Mouse (Mus musculus) T-helper 17 cell (primary cell): ENCODE data around the gene Brf1.

Source experiments
- in situ Hi-C, 2 experiments: fragments of 300-600 bp; cut with MboI, MseI; formaldehyde crosslinking; loops; 1 replicate in 1 of 2; 2 replicates in 1 of 2; pipeline ENCODE4 v1.15.1; 2025; ENCODE audit warnings: high pct_unique_total_duplicates in 2 of 2

Brf1 gene

DNA sequence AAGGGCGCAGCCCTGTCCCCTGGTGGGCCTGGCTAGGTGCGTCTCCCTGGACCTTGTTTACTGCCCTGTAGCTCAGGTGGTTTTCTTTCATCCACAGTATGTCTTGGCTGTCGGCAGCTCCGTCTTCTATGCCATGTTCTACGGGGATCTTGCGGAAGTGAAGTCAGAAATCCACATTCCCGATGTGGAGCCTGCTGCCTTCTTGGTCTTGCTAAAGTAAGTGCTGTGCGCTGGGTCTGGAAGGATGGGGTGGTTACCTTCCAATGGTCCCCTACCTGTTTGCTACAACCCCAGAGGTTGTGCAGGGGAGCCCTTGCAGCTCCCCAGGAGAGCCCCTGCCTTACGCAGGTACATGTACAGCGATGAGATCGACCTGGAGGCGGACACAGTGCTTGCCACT, 23.3 kb downstream of the Brf1 start:
- in situ Hi-C loops = no loop called here

DNA sequence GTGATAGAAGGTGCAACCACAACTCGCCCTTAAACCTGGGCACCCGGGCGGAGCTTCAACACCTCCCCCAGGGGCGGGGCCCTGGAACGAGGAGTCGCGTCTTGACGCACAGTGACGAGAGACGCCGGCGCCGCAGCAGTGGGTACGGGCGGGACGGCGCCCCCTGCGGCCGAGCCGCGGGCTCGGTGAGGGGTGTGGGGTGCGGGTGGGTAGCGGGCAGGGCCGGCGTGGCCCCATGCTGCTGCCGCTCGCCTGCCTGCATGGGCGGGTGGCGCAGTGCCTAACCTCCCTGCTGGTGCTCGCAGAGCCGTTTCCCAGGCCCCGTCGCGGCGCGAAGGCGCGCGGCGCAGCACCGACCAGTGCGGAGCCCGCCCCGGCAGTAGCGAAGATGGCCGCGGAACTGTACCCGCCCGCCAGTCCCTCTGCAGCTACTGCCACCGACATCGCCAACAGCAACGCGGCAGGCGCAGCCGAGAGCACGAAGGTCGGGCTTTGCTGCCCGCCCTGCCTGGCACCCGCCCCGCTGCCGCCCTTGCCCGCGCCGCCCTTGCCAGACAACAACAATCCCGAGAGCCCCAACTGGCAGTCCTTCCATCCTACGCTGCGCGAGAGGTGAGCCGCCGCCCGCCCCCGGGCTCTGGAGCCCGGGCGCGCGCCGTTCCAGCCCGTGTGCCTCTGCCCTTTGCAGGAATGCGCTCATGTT, 24.0 kb downstream of the Brf1 start, which contains the start of gene Btbd6:
TSS of gene Btbd6 (plus strand) at position 112 of the 703 bp plus-strand sequence.
- in situ Hi-C loops = no loop called here

DNA sequence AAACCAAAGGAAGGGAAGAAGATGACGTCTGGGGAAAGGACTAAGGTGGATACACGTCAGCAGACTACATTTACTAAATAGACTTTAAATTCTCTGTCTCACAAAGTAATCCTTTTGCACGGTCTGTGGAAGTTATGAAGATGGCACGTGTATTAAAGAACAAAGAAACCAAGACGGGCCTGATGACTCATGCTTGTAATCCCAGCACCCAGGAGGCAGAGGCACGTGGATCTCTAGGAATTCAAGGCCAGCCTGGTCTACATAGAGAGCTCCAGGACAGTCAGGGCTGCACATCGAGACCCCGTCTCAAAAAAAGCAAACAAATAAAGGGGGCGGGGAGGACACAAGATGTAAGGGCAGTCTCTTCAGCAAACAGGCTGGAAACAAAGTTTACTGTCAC, 25.8 kb downstream of the Brf1 start:
- in situ Hi-C loops = no loop called here

DNA sequence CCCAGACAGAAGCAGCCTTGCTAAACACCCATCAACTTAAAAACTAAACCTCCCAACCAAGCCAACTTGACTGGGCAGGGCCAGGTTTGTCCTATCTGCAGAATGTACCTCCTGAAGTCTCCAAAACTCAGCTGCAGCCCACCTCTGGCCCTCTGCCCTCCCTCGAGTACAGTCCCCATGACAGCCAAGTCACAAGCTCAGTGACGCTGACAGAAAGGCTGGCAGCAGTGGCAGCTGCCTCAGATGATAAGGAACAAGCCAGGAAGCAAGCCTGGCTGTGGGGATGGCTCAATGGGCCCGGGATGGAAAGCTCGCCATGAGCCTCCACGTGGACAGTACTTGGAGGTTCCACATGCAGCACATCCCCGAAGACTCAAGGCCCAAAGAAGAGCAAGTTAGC, 30.9 kb downstream of the Brf1 start:
- in situ Hi-C loops = no loop called here

DNA sequence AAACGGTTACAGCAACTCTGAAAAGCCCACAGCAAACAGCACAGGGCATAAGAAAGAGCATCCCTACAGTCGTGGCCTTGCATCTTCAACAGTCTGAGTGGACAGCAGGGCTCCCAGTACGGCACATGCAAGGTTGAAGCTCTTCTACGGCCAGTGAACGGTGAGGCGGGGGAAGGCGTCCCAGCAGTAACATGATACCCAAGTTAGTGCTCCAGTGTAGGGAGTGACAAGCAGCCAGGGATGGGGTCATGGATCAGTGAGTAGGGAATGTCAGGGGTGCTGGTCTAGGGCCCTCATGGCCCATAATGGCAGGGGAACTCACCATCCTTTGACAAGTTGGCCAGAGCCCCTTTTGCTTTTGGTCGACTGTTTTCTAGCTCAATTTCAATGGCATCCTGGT, 31.6 kb downstream of the Brf1 start:
- in situ Hi-C loops = no loop called here

DNA sequence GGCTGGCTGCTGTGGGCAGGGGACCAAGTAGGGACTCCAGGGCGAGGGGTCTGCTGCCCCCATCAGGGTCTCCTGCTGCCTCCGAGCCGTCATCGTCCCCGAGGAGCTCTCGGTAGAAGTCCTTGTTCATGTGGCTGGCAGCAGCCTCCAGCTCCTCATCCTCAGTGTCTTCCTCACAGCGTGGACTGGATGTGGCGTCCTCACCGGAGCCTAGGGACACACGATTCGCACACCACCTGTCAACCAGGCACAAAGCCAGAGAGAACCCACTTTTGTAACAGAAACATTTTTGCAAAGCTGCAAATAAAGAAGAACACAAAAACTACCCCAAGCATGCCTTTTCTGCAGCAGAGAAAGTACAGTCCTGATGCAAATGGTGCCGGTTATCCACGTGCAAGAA, 34.7 kb downstream of the Brf1 start:
- in situ Hi-C loops = no loop called here

DNA sequence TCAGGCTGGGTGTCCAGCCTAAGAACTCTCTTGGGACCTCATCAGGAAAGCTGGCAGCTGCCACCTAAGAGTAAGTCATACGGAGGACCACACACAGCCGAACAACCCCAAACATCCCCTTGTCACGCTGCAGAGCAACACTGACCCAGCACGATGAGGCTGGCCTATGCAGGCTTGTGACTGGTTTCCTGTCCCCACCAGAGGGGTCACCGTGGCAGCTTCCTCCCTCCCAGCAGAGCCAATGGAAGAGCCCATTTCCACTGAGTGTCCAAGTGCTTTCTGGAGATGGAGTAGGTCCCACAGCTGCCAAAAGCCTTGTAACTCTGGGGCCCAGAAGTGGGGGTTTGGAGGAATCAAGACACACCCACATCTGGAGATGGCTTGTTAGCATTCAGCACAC, 38.6 kb downstream of the Brf1 start:
- in situ Hi-C loops = no loop called here

DNA sequence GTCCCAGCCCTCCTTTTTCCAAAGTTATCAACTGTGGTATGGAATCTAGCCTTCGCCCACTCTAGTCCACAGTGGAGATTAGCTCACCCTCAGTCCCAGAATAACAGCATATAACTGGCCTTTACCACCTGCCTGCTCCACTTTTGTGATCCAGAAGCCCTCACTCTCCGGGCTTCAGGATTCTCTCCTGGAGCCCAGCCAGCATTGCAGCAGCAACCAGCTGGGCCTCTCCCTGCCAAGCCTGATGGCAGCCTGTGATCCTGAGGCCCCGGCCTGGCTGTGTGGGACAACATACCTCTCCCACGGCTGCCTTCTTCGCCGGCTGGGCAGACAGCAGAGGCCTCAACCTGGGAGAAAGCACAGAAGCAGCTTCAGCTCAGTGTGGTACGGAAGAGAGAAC, 39.1 kb downstream of the Brf1 start:
- in situ Hi-C loops = no loop called here

DNA sequence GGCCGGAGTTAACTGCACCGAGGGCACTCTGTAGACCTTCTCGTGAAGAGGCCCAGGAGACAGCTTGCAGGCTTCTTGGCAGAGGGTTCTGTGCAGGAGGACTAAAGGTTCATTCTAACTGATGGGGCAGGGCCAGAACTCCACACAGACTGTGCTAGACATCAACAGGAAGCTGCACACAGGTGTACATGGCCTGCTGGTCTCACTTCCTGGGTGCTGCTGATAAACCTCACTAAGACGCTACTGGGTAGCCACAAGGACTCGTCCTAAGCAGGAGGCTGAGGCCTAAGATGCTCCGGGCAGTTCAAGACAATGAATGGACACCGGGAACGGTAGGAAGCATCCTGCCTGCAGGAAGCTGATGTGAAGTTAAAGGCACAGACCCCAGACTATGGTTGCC, 41.1 kb downstream of the Brf1 start:
- in situ Hi-C loops = no loop called here

DNA sequence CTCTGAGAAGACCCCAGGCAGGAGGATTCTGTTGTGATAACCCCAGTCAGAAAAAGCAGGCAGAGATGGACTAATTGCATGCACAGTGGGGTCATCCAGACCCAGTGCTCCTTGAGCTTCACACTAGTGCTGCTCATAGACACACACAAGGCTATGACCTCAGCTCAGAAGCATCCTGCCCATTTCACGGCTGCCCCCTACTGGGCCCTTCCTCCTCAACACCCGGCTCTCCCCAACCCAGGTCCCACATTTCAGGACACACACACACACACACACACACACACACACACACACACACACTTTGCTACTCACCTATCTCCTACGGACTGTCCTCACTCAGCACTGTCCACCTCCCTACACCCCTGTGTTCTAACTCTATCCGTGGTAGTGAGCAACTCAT, 42.2 kb downstream of the Brf1 start:
- in situ Hi-C loops = no loop called here

DNA sequence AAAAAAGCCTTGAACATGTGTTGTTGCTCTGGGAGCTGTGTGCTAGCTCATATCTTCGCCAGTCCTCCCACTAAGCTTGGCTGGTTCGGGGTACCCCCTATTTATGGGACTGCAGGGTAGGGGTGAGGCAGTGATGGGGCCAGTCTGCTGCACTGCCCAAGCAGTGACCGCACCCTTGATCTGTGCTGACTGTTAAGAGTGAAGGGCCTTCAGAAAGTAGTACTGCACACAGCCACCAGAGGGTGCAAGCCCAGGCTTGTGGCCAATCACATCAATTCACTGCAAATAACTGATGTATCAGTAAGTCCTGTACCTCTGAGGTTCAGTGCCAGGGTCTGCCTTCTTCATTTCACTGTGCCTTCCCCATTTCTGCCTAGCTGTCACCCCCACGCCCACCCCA, 44.7 kb downstream of the Brf1 start:
- in situ Hi-C loops = no loop called here

DNA sequence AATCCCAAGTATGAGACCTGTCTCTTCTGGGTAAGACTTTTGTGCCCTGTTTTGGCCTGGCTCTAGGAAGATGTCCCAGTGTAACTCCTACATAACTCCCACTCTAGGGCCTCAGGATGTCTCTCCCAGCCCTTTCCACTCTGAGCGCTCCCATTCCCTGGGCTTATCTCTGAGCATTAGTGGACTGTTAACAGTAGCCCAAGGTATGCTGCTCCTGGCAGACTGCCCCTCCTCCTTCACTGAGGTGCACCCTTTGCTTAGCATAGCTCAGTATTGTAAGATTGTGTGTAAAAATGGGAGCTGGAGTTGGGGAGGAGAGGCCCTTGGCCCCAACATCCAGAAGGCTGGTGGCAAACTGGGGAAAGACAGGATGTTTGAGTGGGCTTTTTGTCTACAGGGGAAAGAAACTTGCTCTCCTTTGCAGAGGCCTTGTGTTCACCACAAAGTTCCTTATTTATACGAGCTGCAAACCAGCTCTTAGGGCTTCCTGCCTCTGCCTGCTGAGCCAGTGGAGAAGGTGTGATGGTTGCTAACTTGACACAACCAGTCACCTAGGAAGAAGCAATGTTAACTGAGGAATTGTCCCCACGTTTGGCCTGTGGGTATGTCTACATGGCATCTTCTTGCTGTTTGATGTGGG, 47.5 kb downstream of the Brf1 start:
- in situ Hi-C loops = no loop called here

DNA sequence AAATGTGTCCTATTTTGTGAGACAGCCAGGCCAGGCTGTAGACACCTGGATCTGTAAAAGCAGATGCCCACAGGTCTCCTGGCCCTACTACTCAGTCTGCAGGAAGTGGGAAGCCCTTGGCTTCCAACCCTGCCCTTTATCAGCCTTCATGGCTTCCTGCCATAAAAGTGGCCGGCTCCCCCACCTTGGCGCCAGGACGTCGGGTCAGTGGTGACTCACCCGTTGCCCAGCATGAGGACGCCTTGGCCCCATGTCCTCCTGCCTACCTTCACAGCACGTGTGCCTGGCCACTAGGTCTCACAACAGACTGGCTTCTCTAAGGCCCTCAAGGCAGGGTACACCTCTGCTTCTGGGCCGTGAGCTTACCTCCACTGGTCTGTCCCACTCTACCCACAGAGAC, 48.1 kb downstream of the Brf1 start:
- in situ Hi-C loops = no loop called here

DNA sequence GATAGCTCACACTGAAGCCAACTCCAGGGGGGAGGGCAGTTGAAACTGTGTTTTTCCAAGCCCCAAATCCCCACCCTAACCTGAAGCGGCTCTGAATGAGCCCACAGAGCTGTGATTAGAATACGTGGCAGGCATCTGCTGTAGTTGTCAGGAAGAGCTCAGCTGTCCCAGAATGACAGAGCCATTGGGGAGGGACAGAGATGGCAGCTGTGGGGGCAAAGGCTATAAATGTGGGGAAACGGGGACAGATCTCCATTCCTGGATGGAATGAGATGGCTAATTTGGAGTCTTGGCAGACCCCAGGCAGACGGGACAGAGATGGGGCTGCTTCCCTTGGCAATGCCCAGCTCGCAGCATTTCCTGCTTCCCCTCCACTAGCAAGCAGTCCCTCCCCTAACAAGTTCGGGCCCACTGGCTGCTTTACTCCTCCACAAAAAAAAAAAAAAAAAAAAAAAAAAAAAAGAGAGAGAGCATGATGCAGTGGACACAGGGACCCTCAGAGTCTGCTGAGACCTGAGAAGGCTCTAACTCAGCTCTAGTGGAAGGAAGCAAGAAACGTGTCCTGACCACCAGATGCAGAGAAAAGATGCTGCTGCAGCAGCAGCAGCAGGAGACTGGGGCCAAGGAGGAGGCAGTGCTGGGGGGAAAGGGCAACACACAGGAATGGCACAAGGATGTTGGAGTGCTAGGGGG, 49.2 kb downstream of the Brf1 start:
- in situ Hi-C loops = no loop called here

DNA sequence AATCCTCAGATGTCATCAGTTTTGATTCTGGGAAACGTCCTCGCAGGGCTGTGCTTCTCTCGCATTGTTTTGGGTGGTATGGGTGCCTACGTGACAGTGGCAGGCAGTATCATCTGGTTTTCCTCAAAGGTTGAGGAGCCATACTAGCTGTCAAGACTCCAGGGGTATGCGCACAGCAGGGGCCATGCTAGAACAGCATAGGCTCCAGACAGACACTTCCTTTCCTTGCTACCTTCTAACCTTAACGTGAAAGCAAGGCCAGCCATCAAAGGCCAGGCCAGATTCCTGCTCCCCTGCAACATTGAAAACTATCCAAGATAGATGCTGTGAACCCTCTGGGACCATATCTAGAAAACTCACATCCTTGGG, 49.8 kb downstream of the Brf1 start:
- in situ Hi-C loops = no loop called here

DNA sequence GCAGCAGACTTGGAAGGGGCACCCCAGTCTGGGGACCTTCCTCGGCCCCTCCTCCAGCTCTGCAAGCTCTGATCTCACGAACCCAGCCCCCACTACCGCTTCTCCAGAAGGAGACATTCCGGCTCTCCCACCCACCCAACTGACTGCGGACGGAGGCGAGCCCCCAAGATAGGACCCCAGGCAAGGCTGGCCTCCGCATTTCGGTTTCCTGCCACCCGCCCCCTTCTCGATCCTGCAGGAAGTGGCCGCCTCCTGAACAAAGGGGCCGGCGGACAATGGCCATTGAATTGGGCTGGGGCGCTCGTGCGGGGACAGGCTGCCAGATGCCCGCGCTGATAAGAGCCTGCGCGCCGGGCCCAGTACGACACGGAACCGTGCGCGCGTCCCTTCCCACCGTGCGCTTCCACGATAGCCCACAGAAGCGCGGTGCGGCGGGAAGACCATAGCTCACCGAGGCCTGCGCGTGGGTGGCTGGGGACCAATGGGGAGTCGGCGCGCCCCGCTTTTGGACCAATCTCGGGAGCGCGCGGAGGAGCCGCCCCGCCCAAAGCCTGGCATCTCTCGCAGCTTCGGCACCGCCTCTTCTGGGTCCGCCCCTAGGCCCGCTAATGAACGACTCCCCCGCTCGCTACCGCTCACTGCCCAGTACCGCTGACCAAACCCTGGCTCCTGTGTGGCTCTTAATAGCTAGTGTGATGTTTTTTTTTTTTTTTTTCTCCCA, 50.3 kb downstream of the Brf1 start:
- in situ Hi-C loops = no loop called here

DNA sequence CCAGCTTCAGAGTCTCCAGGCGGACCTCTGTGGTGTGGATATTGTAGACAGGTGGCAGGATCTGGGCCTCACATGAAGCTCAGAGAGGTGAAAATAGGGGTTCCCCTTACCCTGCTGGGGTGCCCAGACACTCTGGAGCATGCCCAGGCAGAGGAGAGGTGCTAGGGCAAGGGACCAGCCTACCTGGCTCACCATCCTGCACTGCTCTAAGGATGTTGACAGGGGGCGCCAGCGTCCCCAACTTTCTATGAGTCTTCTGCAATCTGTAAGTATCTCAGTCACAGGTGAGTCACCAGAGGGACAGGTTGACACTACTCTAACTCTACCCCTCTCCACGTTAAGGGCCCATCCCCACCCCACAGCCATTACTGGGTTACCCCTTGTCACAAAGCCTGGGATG, 53.2 kb downstream of the Brf1 start:
- in situ Hi-C loops = no loop called here

DNA sequence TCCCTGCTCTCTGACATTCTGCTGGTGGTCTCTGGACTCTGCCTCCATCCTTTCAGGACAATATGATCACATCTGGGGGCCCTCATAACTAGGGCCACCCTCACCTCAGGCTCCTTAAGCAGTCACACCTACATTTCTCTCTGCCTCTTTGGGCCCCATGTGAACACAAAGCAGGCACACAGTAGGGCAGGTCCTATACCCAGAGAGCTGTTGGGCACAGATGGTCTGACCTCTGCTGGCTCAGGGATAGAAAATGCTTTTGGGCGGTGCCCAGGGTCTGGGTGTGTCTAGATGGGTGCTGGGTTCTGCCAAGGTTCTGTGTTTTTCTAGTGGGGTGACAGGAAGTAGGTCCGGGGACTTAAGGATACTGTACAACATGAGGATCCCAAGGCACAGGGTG, 56.8 kb downstream of the Brf1 start:
- in situ Hi-C loops = no loop called here

DNA sequence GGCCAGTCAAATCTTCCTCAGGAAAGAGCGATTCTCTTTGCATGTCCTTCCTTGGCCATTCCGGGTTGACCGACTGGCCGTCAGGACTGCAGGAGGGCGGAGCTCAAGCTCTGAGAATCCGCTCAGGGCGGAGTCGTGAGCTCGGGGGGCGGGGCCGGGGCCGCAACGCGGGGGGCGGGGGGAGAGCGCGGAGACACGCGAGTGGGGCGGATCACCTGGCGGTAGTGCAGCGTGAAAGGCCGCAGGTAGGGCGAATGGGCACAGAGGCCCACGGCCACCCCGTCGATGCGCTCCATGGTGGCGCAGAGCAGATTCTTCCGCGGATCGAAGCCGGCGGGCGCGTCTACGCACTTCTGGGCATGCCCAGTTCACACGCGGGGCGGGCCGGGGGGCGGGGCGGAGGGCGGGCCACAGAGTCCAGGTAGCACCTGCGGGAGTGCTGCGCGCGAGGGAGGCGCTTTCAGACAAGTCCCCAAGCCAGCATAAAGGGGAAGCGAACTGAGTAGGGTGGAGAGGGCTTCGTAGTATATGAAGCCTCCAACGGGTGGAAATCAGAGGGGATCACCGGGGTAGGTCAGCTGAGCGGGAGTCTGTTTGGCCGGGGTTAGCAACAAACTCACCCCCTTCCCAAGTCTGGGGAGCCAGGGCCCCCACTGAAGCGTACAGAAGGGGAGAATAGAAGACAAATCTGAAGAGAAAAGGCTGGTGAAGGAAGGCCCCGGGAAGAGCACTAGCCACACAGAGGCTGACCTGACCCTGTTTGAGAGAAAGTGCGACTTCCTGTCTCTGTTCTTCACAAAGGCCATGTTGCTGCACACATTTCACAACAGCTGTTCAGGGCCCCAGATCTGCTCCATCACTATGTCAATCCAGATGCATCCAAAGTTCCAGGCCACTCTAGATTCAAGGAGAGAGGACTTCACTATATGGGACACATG, 58.5 kb downstream of the Brf1 start, which contains the start of gene Nudt14:
TSS of gene Nudt14 (minus strand) at position 349 of the 938 bp plus-strand sequence.
- in situ Hi-C loops = no loop called here

DNA sequence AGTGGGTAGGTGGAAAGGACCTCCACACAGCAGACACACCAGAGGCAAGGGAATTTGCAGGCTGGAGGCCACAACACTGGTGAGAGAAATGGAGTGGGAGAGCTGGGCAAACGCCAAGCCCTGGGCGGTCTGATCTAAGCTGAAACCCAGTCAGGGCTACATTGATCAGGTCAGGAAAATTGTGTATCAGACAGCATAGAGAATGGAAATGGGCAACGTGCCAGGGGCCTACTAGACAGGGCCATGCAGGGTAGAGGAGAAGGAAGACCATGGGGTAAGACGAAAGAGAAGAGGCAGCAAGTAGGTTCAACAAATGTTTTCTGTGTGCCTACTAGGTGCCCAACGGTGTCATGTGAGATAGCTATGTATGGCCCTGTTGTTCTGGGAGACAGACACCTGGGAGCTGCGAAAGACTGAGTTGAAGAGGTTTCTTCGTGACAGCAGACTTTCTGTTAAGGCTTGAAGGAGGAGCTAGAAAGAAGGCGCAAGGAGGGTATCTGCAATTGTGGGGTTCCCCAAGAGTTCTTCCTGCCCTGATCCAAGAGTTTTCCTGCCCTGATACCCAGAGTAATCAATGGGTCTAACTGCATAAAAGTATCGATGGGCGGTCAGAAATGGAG, 59.2 kb downstream of the Brf1 start:
- in situ Hi-C loops = no loop called here

DNA sequence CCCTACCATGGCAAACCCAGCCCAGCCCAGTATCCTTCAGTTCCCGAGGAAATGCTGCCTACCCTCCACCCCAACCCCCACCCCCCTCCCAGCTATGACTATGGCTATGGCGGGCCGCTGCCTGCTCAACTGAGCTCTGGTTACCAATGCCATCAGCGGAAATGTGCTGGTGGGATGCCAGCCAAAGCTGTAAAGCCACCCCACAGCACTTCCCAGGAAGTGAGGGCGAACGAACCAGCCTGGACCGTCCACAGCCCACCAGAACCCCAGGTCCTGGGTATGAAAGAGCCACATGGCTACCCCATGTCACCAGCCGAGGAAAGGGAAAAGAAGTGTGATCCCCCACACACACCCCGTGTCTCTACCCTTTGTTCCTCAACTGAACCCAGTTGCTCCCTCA, 59.8 kb downstream of the Brf1 start:
- in situ Hi-C loops = no loop called here
